Mouse (Mus musculus) retina, embryonic 14.5 days (tissue): Measurements from ENCODE around the gene Unc45b.
A peak's percentile ranks its signal among the peaks of the same experiment; 100 is the strongest.
"Not testable (repeated sequence)": the region's sequence is repeated elsewhere in the genome, so short reads cannot be mapped to it uniquely, and the experiment has no call there.

Source experiments
- DNase-seq: peaks from one replicate; pipeline ENCODE4 v3.0.0-alpha.2; 2015; ENCODE audit warnings: low spot score

Gene Unc45b

GRCm38 (mm10) chr11:82897478-82897877 is 12.9 kb upstream of the Unc45b start:
- DNase-seq = no peak

DNA sequence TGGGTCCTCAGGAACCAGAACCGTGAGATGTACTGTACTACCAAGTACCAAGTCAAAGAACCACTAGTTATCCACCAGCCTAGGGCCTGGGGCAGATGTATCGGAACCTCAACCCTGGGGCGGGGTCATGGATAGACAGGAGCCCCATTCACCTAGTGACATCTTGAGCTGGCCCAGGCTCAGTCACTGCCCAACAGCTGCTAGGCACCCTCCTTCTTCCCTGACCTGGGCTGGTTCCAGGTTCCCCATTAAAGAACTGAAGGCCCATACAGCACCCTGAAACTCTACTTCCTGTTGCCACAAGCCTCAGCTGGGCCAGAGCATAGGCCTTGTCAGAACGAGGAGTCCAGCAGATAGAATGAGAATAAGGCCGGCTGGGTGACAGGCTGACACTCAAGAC is 10.6 kb upstream of the Unc45b start:
- DNase-seq = no peak

DNA sequence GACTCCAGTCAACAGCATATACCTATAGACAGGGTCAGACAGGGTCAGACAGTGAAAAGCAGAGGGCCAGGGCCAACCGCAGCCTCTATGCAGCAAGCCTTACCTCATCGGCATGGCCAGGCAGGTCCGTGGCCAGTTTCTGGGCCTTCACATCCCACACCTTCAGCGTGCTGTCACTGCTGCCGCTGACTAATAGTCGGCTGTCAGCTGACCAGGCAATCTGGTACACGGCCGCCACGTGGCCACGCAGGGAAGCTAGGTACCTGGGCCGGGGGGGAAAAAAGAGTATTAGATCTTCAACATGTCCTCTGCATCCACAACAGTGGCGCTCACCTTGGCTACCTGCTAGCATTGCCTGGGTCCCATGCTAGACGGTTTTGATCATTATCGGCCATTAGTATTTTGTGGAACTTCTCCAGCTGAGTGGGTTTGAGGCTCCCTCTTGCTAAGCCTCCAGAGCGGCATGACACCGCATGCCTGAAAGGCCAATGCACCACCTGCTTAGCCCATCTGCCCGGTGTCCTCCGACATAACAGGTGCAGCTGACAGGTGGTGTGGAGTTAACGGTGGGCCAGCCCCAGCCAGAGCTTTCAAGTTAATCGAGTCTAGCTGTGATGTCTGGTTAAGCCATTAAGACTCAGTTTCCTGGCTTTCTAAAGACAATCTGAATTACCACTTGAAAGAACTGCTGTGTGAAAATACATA is 8.6 kb upstream of the Unc45b start:
- no peak for DNase-seq

DNA sequence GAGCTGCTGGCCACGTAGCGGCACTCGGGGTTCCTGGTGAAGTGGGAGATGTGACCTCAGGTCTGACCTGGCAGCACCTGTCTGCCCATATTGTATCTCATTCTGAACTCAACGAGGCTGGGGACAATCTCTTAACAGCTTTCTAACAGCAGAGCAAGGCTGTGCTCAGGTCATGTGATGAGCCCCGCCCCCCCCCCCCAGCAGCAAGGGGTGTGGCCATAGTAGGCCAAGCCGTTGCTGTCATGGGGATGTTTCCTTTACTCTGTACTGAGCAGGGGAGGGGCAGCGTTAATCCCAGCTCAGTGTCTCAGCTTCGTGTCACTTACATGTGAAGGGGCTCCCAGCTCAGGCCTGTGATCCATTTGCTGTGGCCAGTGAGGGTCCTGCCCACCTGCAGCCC is 5.4 kb upstream of the Unc45b start:
- no peak for DNase-seq

GRCm38 (mm10) chr11:82905816-82906215 is 4.5 kb upstream of the Unc45b start:
- no peak for DNase-seq

DNA sequence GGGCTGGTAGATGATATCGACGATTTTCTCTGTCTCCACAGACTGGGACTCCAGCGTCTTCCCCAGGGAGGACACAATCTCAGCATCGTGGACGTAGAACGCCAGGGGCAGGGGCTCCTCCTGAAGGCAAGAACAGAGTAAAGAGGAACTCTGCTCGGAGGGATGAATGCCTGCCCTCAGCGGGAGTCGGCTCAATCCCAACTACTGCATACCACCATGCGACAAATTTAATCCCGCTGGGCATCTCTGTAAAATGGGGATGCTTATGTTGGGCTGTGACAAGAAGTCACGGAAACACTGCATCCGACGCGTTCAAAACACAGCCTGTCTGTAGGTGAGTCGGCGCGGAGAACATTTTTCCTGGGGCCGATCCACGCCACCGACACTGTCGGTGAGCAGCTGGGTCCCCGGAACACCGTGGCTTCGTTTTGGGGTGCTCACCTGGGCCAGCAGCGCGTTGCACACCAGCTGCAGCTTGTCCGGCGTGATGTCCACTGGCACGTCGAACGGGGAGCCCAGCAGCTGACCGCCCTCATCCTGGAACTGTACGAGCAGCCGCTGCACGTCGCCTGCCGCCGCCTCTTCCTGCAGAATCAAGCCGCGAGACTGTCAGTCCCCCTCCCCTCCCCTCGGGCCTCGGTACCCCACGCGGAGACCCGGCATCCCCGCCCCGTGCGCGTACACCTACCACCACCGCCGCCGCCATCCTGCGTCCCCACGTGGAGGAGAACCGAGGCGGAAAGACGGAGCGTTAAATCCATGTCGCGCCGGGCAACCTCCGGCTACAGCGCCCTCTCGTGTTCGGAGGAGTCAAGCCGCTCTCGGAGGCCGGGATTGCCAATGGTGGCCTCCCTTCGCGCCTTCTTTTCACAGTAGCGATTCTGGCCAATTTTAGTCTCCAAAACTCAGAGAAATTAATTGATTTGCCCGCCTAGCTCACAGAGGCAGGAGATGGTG is 2.4 kb upstream of the Unc45b start, which contains the start of gene Nle1:
TSS of gene Nle1 (minus strand) at position 761 of the 957 bp plus-strand sequence.
- DNase-seq = peak; percentile 97

- no peak for DNase-seq
Measured at GRCm38 (mm10) chr11:82908608-82908989, 1.8 kb upstream of the Unc45b start.

DNA sequence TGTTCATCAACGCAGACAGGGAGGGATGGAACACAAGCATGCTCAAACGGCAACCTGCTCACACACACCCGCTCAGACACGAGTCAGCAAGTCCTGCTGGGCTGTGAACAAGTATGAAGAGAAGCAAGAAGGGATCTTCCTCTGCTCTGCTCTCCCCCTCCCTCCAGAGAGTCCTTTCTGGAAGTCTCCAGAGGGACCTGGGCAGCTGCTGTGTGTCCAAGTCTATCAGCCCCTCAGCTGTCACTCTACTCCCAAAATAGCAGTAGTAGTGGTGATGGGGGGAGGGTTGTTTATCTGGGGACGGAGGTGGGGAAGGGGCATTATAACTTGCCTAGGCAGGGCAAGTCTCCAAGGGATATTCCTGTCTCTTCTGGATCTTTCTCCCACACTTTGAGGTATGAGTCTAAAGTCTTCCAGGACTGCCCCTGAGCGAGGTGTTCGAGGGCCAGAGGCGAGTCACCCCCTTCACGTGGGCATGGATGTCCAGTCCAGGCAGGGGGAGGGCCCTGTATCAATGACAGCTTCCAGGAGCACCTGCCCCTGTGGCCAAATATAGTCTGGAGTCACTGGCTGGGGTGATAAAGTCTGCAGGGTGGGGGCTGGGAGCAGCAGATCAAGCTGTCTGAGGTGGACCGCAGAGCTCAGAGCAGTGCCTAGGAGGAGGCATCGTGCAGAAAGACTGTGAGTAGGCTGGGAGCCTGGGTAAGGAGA is 484 bp downstream of the Unc45b start:
- no peak for DNase-seq

GRCm38 (mm10) chr11:82914711-82915352 is 4.5 kb downstream of the Unc45b start:
- DNase-seq = peak; percentile 88

DNA sequence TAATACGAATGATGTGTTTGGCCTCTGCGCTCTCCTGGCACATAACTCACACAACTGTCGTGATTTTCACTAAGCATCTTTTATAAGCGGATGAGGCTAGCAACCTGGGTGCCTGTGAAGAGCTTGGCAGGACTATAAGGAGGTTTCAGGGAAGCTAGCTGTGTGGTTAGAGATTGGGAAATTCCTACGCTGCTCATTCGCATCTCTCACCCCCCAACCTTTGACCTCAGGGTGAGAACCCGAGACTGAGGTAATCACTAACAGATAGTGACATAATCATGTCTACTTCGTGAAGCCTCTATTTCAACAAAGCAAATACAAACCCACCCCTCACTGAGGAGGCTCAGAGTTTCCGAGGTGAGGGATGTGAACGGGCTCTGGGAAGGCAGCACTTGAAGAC is 10.4 kb downstream of the Unc45b start:
- no peak for DNase-seq

DNA sequence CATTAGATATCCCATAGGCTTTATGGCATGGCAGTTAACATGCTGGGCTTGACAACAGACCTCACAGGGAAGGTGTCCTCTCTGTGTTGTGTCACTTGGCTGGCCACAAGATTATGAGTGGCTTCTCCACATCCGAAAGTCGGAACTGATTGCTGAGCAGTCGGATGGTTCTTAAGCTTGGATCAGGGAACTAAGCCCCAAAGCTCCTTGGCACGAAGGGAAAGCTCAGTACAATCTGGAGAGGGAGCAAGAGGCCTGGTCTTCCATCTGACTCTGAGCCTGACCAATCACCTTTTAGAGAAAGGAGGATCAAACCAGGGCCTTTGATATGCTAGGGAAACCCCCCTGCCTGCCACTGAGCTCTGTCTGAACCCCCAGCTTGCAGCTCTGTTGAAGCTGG is 11.3 kb downstream of the Unc45b start:
- no peak for DNase-seq

GRCm38 (mm10) chr11:82923910-82924309 is 13.6 kb downstream of the Unc45b start:
- DNase-seq = not testable (repeated sequence)

GRCm38 (mm10) chr11:82928897-82929632 is 18.7 kb downstream of the Unc45b start:
- no peak for DNase-seq

GRCm38 (mm10) chr11:82929633-82929950 is 19.2 kb downstream of the Unc45b start:
- no peak for DNase-seq

DNA sequence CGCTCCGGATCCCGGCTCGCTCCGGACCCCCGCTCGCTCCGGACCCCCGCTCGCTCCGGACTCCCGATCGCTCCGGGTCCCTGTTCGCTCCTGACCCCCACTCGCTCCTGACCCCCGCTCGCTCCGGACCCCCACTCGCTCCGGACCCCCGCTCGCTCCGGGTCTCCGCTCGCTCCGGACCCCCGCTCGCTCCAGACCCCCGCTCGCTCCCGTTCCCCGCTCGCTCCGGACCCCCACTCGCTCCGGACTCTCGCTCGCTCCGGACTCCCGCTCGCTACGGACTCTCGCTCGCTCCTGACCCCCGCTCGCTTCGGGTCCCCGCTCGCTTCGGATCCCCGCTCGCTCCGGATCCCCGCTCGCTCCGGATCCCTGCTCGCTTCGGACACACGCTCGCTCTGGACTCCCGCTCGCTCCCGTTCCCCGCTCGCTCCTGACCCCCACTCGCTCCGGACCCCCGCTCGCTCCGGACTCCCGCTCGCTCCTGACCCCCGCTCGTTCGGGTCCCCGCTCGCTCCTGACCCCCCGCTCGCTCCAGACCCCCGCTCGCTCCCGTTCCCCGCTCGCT is 20.1 kb downstream of the Unc45b start:
- peak; percentile 50 for DNase-seq

DNA sequence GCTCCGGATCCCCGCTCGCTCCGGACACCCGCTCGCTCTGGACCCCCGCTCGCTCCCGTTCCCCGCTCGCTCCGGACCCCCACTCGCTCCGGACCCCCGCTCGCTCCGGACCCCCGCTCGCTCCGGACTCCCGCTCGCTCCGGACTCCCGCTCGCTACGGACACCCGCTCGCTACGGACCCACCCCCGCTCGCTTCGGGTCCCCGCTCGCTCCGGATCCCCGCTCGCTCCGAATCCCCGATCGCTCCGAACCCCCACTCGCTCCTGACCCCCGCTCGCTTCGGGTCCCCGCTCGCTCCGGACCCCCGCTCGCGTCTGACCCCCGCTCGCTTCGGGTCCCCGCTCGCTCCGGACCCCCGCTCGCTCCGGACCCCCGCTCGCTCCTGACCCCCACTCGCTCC is 20.8 kb downstream of the Unc45b start:
- not testable (repeated sequence) for DNase-seq

GRCm38 (mm10) chr11:82931671-82932450 is 21.5 kb downstream of the Unc45b start:
- not testable (repeated sequence) for DNase-seq

GRCm38 (mm10) chr11:82933186-82933585 is 22.8 kb downstream of the Unc45b start:
- DNase-seq = no peak

- DNase-seq = peak; percentile 27
Measured at GRCm38 (mm10) chr11:82943336-82943735, 33.0 kb downstream of the Unc45b start.

DNA sequence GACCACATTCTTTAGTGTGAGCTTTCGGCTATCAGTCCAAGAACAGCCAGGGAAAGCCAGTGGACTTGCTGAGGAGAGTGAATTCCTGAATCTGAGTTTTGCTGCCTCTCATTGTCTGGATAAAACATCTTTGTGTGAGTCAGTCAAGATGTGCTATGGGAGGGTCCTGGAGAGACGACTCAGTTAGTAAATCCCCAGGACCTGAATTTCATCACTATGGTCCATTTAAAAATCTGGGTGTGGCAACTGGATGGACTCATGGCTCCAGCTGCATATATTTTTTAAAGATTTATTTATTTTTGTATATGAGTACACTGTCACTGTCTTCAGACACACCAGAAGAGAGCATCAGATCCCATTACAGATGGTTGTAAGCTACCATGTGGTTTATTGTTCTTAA is 35.3 kb downstream of the Unc45b start:
- no peak for DNase-seq
